Mouse (Mus musculus) embryonic facial prominence, embryonic 13.5 days (tissue): ENCODE measurements around the gene P3h2. TPM values are rescaled to one million over a fixed set of nuclear protein-coding genes. Genes with fewer than 3 reads are reported as not detected.

Experiments used
- ATAC-seq: fragments of 200-750 bp; cut with Nextera tagmentation; 2 replicates; pipeline ENCODE4 v1.8.0; 2017; ENCODE audit warnings: low read depth; ENCODE audit not compliant: insufficient number of reproducible peaks, insufficient read depth, low FRiP score, low TSS enrichment
- H3K27ac ChIP-seq: fragments of 300-500 bp; sonication (generic); 2 replicates; pipeline ENCODE4 v1.5.1; 2015; ENCODE audit warnings: moderate library complexity, mild to moderate bottlenecking, inconsistent platforms
- H3K27me3 ChIP-seq: fragments of 300-500 bp; sonication (generic); 2 replicates; pipeline ENCODE4 v1.6.1; 2015; ENCODE audit warnings: mild to moderate bottlenecking, inconsistent platforms
- H3K36me3 ChIP-seq: fragments of 300-500 bp; sonication (generic); 2 replicates; pipeline ENCODE4 v1.6.1; 2015; ENCODE audit warnings: mild to moderate bottlenecking, inconsistent platforms
- H3K4me1 ChIP-seq: fragments of 300-500 bp; sonication (generic); 2 replicates; pipeline ENCODE4 v1.6.1; 2015; ENCODE audit warnings: inconsistent platforms
- H3K4me2 ChIP-seq: fragments of 300-500 bp; sonication (generic); 2 replicates; pipeline ENCODE4 v1.6.1; 2015; ENCODE audit warnings: moderate library complexity, mild to moderate bottlenecking, inconsistent platforms
- H3K4me3 ChIP-seq: fragments of 300-500 bp; sonication (generic); 2 replicates; pipeline ENCODE4 v1.5.1; 2015; ENCODE audit warnings: mild to moderate bottlenecking, inconsistent platforms
- H3K9ac ChIP-seq: fragments of 300-500 bp; sonication (generic); 2 replicates; pipeline ENCODE4 v1.6.1; 2015; ENCODE audit warnings: mild to moderate bottlenecking, inconsistent platforms
- H3K9me3 ChIP-seq: fragments of 300-500 bp; sonication (generic); 2 replicates; pipeline ENCODE4 v1.6.1; 2016; ENCODE audit warnings: inconsistent platforms
- WGBS: fragments of 180-500 bp; shearing (Covaris S2); methylation state at CpG from one replicate; pipeline ENCODE4 v1.1.7; 2015; ENCODE audit warnings: mixed read lengths; 5-methylcytosine and 5-hydroxymethylcytosine counted together
- polyA plus RNA-seq: library from polyadenylated mRNA; unstranded; fragments of >200 nt; fragmentation: Nextera tagmentation; extraction: Ambion mirVana; gene quantifications from 2 replicates; pipeline ENCODE4 v1.2.1, GENCODE M21; 2015

The P3h2 gene
- polyA plus RNA-seq, 1 experiment from 2014 or later: 3.3 TPM

GRCm38 (mm10) chr16:26029424-26030012, 76.1 kb downstream of the P3h2 start:
- H3K9ac ChIP-seq: no peak overlapping the region
- H3K9me3 ChIP-seq: 0 out of 2 replicates have a peak, but pooled peaks cover 6% of the 10 kb centered on the region
- no peak for ATAC-seq
- no peaks in the 10 kb centered on the region for H3K27me3 ChIP-seq
- WGBS: 35% methylated on average over 2 of the region's 2 CpGs
- peaks cover 3% of the 10 kb centered on the region; the same call in 1 of the 2 replicates for H3K36me3 ChIP-seq
- no peak overlapping the region for H3K4me3 ChIP-seq
- H3K4me2 ChIP-seq: no peak overlapping the region
- H3K4me1 ChIP-seq: peaks cover 12% of the 10 kb centered on the region
- H3K27ac ChIP-seq: no peak overlapping the region

DNA sequence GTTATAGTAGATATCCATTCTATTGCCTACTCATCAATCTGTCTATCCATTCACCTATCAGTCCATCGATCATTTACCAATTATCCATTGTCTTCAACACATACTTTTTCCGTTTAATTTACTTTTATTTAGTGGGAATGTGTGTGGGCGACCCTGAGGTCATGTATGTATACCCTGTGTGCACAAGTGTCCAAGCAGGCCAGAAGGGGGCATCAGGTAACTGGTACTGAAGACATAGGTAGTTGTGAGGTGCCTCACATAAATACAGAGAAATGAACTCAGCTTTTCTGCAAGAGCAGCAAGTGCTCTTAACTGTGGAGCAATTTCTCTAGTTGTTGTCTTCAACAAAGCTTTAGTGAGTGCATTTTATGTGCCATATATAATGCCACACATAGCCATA, 79.2 kb downstream of the P3h2 start:
- Histone ChIP-seq H3K9ac (no peak overlapping the region), H3K4me1 (peaks cover 33% of the 10 kb centered on the region), H3K4me3 (no peak overlapping the region), H3K36me3 (no peaks in the 10 kb centered on the region), H3K27ac (no peak overlapping the region), H3K27me3 (no peaks in the 10 kb centered on the region), H3K9me3 (no peaks in the 10 kb centered on the region), H3K4me2 (no peak overlapping the region)
- ATAC-seq: no peak
- 81% methylated on average over 3 of the region's 3 CpGs for WGBS

- Histone ChIP-seq H3K27me3 (no peaks in the 10 kb centered on the region), H3K4me3 (no peak overlapping the region), H3K27ac (no peak overlapping the region), H3K9me3 (no peaks in the 10 kb centered on the region), H3K9ac (no peak overlapping the region), H3K36me3 (no peaks in the 10 kb centered on the region), H3K4me2 (no peak overlapping the region), H3K4me1 (peaks cover 33% of the 10 kb centered on the region)
- WGBS: 68% methylated on average over 5 of the region's 5 CpGs
- ATAC-seq: no peak
Measured at GRCm38 (mm10) chr16:26024543-26024942, 81.0 kb downstream of the P3h2 start.

GRCm38 (mm10) chr16:26023352-26023751, 82.2 kb downstream of the P3h2 start:
- Histone ChIP-seq H3K27ac (no peak overlapping the region), H3K4me2 (no peak overlapping the region), H3K4me3 (no peak overlapping the region), H3K9me3 (no peaks in the 10 kb centered on the region), H3K4me1 (peaks cover 33% of the 10 kb centered on the region), H3K36me3 (no peaks in the 10 kb centered on the region), H3K27me3 (no peaks in the 10 kb centered on the region), H3K9ac (no peak overlapping the region)
- ATAC-seq: no peak
- WGBS: 69% methylated on average over 4 of the region's 4 CpGs

DNA sequence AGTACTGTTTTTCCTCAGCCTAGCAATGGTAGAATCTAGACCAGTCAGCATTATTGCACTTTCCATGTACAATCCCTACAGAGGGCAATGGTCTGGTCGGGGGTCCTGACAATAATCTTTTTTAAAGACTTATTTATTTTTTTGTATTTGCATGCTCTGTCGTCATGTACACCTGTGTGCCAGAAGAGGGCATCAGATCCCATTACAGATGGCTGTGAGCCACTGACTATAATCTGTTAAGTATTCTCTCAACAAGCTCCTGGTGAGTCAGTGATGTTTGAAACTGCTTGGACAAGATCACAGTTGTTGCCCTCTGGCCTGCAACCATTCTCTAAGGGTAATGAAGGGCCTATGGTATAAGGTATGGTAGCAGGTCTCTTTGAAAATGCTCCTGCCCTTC, 83.8 kb downstream of the P3h2 start:
- no peak overlapping the region for H3K9ac ChIP-seq
- H3K36me3 ChIP-seq: no peaks in the 10 kb centered on the region
- H3K4me3 ChIP-seq: no peak overlapping the region
- ATAC-seq: no peak
- H3K4me1 ChIP-seq: peaks cover 35% of the 10 kb centered on the region
- no peak overlapping the region for H3K4me2 ChIP-seq
- no peak overlapping the region for H3K27ac ChIP-seq
- 51% methylated on average over 2 of the region's 2 CpGs for WGBS
- no peaks in the 10 kb centered on the region for H3K9me3 ChIP-seq
- no peaks in the 10 kb centered on the region for H3K27me3 ChIP-seq

DNA sequence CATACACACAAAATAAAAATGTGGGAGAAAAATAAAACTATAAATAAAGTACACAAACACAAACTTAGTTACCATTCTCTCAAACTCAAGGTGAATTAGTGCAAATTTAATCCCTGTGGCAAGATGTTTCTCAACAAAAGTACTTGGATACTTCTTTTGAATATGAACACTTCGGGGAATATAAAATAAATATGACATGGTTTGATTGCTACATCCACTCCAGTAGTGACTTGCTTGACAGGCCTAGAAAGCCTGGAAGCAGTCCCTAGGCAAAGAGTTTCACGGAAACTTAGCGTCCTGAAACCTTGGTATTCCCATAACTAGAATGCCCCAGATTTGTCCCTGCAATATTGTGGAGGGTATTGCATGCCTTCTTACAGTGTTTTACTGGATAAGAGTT, 99.8 kb downstream of the P3h2 start:
- Histone ChIP-seq H3K9me3 (no peaks in the 10 kb centered on the region), H3K4me2 (no peak overlapping the region), H3K36me3 (no peaks in the 10 kb centered on the region), H3K4me3 (no peak overlapping the region), H3K27me3 (no peaks in the 10 kb centered on the region), H3K27ac (no peak overlapping the region), H3K4me1 (no peaks in the 10 kb centered on the region), H3K9ac (no peak overlapping the region)
- 87% methylated on average over 3 of the region's 3 CpGs for WGBS
- no peak for ATAC-seq

DNA sequence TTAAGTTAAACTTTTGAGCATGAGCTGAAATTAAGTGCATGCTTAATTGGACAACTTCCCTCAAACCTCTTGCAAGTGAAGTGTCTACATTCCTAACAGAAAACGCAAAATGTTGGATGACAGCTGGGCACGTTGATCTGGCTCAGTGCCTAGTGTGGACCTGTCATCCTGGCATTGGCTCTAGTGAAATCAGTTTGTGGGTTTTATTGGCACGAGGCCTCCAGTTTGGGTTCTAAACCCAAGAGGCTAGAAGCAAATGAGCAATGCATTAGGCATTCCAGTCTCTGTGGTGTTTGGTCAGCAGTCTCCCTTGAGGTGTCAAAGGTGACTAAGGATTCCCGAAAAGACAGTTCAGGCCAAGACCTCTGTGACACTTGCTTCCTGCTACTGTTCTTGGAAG, 102.3 kb downstream of the P3h2 start:
- H3K4me2 ChIP-seq: no peak overlapping the region
- no peaks in the 10 kb centered on the region for H3K36me3 ChIP-seq
- no peak overlapping the region for H3K4me3 ChIP-seq
- no peaks in the 10 kb centered on the region for H3K9me3 ChIP-seq
- H3K27ac ChIP-seq: no peak overlapping the region
- WGBS: 58% methylated on average over 4 of the region's 4 CpGs
- H3K9ac ChIP-seq: no peak overlapping the region
- H3K4me1 ChIP-seq: no peaks in the 10 kb centered on the region
- H3K27me3 ChIP-seq: no peaks in the 10 kb centered on the region
- no peak for ATAC-seq

DNA sequence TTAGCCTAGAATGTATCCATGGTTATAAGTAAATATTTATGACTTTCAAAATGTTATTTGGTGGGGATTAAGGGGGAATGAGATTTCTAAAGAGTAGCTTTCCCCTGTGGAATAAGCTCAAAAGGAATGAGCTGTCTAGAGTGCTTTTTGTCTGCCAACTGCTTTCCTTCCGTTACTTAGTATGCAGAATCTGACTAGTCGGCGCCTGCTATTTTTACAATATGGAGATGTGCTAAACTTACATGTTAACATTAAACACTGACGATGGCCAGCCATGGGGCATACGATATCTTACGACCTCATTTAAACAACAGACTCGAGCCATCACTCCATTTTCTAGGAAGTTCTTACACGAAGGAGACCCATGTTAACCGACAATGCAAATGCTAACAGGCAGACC, 102.7 kb downstream of the P3h2 start:
- Histone ChIP-seq H3K4me2 (no peak overlapping the region), H3K27me3 (no peaks in the 10 kb centered on the region), H3K9ac (no peak overlapping the region), H3K36me3 (no peaks in the 10 kb centered on the region), H3K4me1 (no peaks in the 10 kb centered on the region), H3K27ac (no peak overlapping the region), H3K9me3 (no peaks in the 10 kb centered on the region), H3K4me3 (no peak overlapping the region)
- WGBS: 82% methylated on average over 9 of the region's 9 CpGs
- ATAC-seq: no peak

GRCm38 (mm10) chr16:25994605-25995004, 111.0 kb downstream of the P3h2 start:
- no peaks in the 10 kb centered on the region for H3K27me3 ChIP-seq
- H3K4me2 ChIP-seq: no peak overlapping the region
- H3K9ac ChIP-seq: no peak overlapping the region
- H3K9me3 ChIP-seq: no peaks in the 10 kb centered on the region
- H3K27ac ChIP-seq: no peak overlapping the region
- no peak overlapping the region for H3K4me3 ChIP-seq
- 87% methylated on average over 3 of the region's 3 CpGs for WGBS
- no peaks in the 10 kb centered on the region; the same call in 1 of the 2 replicates for H3K36me3 ChIP-seq
- ATAC-seq: no peak
- H3K4me1 ChIP-seq: no peaks in the 10 kb centered on the region

DNA sequence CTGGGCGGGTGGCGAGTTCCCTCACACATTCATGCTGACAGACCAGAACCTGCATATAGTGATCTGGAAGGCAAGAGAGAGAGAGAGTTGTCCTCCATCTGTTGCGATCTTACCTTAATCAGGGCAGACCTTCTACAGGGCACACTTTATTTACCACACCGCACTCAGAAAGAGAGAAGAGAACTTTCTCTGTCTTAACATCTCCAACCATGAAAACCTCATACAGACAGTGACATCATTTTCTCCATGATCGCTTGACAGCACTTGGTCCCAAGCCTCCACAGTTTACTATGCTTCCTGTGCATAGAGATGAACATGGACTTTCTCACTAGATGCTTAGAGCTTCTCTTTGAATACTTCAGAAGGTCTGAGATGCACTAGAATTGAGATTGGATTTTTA, 118.4 kb downstream of the P3h2 start:
- no peaks in the 10 kb centered on the region; the same call in 1 of the 2 replicates for H3K36me3 ChIP-seq
- no peak overlapping the region for H3K4me2 ChIP-seq
- no peaks in the 10 kb centered on the region for H3K27me3 ChIP-seq
- 94% methylated on average over 5 of the region's 5 CpGs for WGBS
- no peak overlapping the region for H3K27ac ChIP-seq
- no peak overlapping the region for H3K4me3 ChIP-seq
- no peaks in the 10 kb centered on the region for H3K4me1 ChIP-seq
- no peak for ATAC-seq
- H3K9me3 ChIP-seq: no peaks in the 10 kb centered on the region
- no peak overlapping the region for H3K9ac ChIP-seq

DNA sequence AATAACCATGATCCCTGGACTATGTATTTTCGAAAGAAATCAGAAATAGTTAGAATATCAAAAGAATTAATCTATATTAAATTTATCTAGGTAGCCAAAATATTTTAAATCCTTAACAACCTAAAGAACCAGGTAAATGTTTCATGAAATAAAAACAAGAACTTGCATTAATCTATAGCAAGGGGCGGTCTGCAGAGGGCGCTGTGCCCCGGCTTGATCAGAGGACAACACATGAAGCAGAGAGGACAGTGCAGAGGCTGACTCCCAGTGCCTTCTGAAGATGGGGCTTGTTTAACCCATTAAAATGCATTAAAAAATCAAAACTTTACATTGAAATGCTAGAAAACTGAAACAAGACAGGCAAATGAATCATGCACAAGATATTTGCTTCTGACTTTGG, 121.9 kb downstream of the P3h2 start:
- Histone ChIP-seq H3K4me2 (no peak overlapping the region), H3K27ac (no peak overlapping the region), H3K36me3 (no peaks in the 10 kb centered on the region), H3K9me3 (no peaks in the 10 kb centered on the region), H3K4me3 (no peak overlapping the region), H3K27me3 (no peaks in the 10 kb centered on the region), H3K9ac (no peak overlapping the region), H3K4me1 (no peaks in the 10 kb centered on the region)
- 35% methylated on average over 4 of the region's 4 CpGs for WGBS
- ATAC-seq: no peak

GRCm38 (mm10) chr16:25979037-25979436, 126.5 kb downstream of the P3h2 start:
- Histone ChIP-seq H3K36me3 (no peaks in the 10 kb centered on the region), H3K27me3 (no peaks in the 10 kb centered on the region), H3K4me3 (no peak overlapping the region), H3K9me3 (no peaks in the 10 kb centered on the region), H3K9ac (no peak overlapping the region), H3K4me1 (no peaks in the 10 kb centered on the region), H3K4me2 (no peak overlapping the region), H3K27ac (no peak overlapping the region)
- no peak for ATAC-seq
- WGBS: 62% methylated on average over 3 of the region's 3 CpGs
